Mouse (Mus musculus) liver, embryonic 14.5 days (tissue): ENCODE results near the gene Mia3.

Experiments used
- CTCF ChIP-seq: IDR thresholded peaks from 2 replicates; pipeline ENCODE4 v1.5.1; 2016; ENCODE audit warnings: antibody characterized with exemption, low read depth, control low read depth
- EP300 ChIP-seq: IDR thresholded peaks from 2 replicates; pipeline ENCODE4 v1.6.1; 2016; ENCODE audit warnings: antibody characterized with exemption, low read depth

- TF ChIP-seq CTCF (no peak), EP300 (no peak)
Observed at GRCm38 (mm10) chr1:183345817-183346195, 23.5 kb downstream of the Mia3 start.
